Mouse (Mus musculus): ENCODE measurements at regions not wholly inside any gene's neighbourhood (a gene's known extent, or its start where the extent isn't known, plus 50 kb on each side); places are given as distances from the start of the nearest gene placed in this dataset.

- no peak for TF ChIP-seq POLR2A (IDR thresholded peaks at IDR 0.05; ENCODE audit: control insufficient read depth in 1 of 2, insufficient read depth in 1 of 2, low read depth in 1 of 2, low read length in 2 of 2, poor library complexity in 1 of 2)
- no peak for TF ChIP-seq BHLHE40 (IDR thresholded peaks at IDR 0.05; ENCODE audit: borderline replicate concordance, low read depth, low read length)
- TF ChIP-seq ZNF384 (IDR thresholded peaks at IDR 0.05; ENCODE audit: low read depth, low read length), result no peak
- no peak for TF ChIP-seq CTCF (IDR thresholded peaks at IDR 0.05 in 2 of 3, conservative IDR thresholded peaks at IDR 0.05 in 1 of 3; ENCODE audit: control insufficient read depth in 1 of 3, insufficient read depth in 1 of 3, low read depth in 2 of 3, low read length in 3 of 3, poor library complexity in 1 of 3, severe bottlenecking in 1 of 3)
- TF ChIP-seq MXI1 (IDR thresholded peaks at IDR 0.05; ENCODE audit: low read depth, low read length), result no peak
- TF ChIP-seq HCFC1 (IDR thresholded peaks at IDR 0.05; ENCODE audit: low read depth, low read length), result no peak
- TF ChIP-seq SMC3 (IDR thresholded peaks at IDR 0.05; ENCODE audit: low read depth, low read length), result no peak
- TF ChIP-seq USF1 (IDR thresholded peaks at IDR 0.05; ENCODE audit: low read depth, low read length), result no peak
- no peak for TF ChIP-seq ELF1 (IDR thresholded peaks at IDR 0.05; ENCODE audit: low read depth, low read length)
- no peak for TF ChIP-seq TCF12 (IDR thresholded peaks at IDR 0.05; ENCODE audit: low read depth, low read length)
- no peak for TF ChIP-seq ETS1 (IDR thresholded peaks at IDR 0.05; ENCODE audit: low read depth, low read length)
These were observed 205.2 kb upstream of the A230072I06Rik start for GRCm38 (mm10) chr8:12073311-12073999.

All from MEL (cell line).